Mouse (Mus musculus) embryonic fibroblast, embryonic 13.5 days (primary cell): ENCODE measurements around the gene Preb.

ENCODE experiments used
- CTCF ChIP-seq: IDR thresholded peaks from 2 replicates; pipeline ENCODE4 v1.5.1; 2011; ENCODE audit warnings: mild to moderate bottlenecking, control low read depth, low read length, moderate library complexity, borderline replicate concordance; ENCODE audit not compliant: insufficient read depth
- POLR2A ChIP-seq: IDR thresholded peaks from 2 replicates; pipeline ENCODE4 v1.6.1; 2011; ENCODE audit warnings: low read depth, mild to moderate bottlenecking, control low read depth, low read length, moderate library complexity

- TF ChIP-seq CTCF, result no peak
- TF ChIP-seq POLR2A, result no peak
Measured at GRCm38 (mm10) chr5:30931378-30931777, 28.8 kb downstream of the Preb start.
